Mouse (Mus musculus) limb, embryonic 11.5 days (tissue): ENCODE measurements around the gene Gm525. TPM values are rescaled to one million over a fixed set of nuclear protein-coding genes. Genes with fewer than 3 reads are reported as not detected.
A peak's percentile ranks its signal among the peaks of the same experiment; 100 is the strongest.

ENCODE experiments used
- ATAC-seq: fragments of 200-750 bp; cut with Nextera tagmentation; 2 replicates; pipeline ENCODE4 v1.8.0; 2017; ENCODE audit warnings: low read depth; ENCODE audit not compliant: insufficient number of reproducible peaks, low FRiP score, low TSS enrichment
- DNase-seq: peaks from one replicate; pipeline ENCODE4 v3.0.0-alpha.2; 2015; ENCODE audit warnings: low spot score
- H3K27ac ChIP-seq: fragments of 300-500 bp; sonication (generic); replicated peaks from 2 replicates; pipeline ENCODE4 v1.5.1; 2014; ENCODE audit warnings: low read depth, mild to moderate bottlenecking, low read length
- H3K27me3 ChIP-seq: fragments of 300-500 bp; sonication (generic); 2 replicates; pipeline ENCODE4 v1.6.1; 2014; ENCODE audit warnings: mild to moderate bottlenecking, low read length, mixed read lengths; ENCODE audit not compliant: control insufficient read depth, insufficient read depth
- H3K36me3 ChIP-seq: fragments of 300-500 bp; sonication (generic); 2 replicates; pipeline ENCODE4 v1.6.1; 2014; ENCODE audit warnings: mild to moderate bottlenecking, low read length, moderate library complexity, mixed read lengths; ENCODE audit not compliant: control insufficient read depth, insufficient read depth
- H3K4me1 ChIP-seq: fragments of 300-500 bp; sonication (generic); 2 replicates; pipeline ENCODE4 v1.6.1; 2014; ENCODE audit warnings: low read length, mixed read lengths; ENCODE audit not compliant: control insufficient read depth, insufficient read depth
- H3K4me2 ChIP-seq: fragments of 300-500 bp; sonication (generic); 2 replicates; pipeline ENCODE4 v1.6.1; 2014; ENCODE audit warnings: low read depth, mild to moderate bottlenecking, moderate library complexity; ENCODE audit not compliant: severe bottlenecking
- H3K4me3 ChIP-seq: fragments of 300-500 bp; sonication (generic); 2 replicates; pipeline ENCODE4 v1.5.1; 2014; ENCODE audit warnings: low read depth, low read length
- H3K9ac ChIP-seq: fragments of 300-500 bp; sonication (generic); 2 replicates; pipeline ENCODE4 v1.6.1; 2014; ENCODE audit warnings: mild to moderate bottlenecking, low read length
- H3K9me3 ChIP-seq: fragments of 300-500 bp; sonication (generic); 2 replicates; pipeline ENCODE4 v1.6.1; 2016; ENCODE audit warnings: low read length; ENCODE audit not compliant: control insufficient read depth
- WGBS: fragments of 180-500 bp; shearing (Covaris S2); extraction: QIAGEN DNeasy Blood & Tissue Kit; methylation state at CpG from one replicate; pipeline ENCODE4 v1.1.7; 2014; 5-methylcytosine and 5-hydroxymethylcytosine counted together
- polyA plus RNA-seq: library from polyadenylated mRNA; unstranded; fragments of >200 nt; fragmentation: Nextera tagmentation; extraction: Ambion mirVana; gene quantifications from 2 replicates; pipeline ENCODE4 v1.2.1, GENCODE M21; 2014

The Gm525 gene
- polyA plus RNA-seq, 1 experiment from 2014 or later = not detected

DNA sequence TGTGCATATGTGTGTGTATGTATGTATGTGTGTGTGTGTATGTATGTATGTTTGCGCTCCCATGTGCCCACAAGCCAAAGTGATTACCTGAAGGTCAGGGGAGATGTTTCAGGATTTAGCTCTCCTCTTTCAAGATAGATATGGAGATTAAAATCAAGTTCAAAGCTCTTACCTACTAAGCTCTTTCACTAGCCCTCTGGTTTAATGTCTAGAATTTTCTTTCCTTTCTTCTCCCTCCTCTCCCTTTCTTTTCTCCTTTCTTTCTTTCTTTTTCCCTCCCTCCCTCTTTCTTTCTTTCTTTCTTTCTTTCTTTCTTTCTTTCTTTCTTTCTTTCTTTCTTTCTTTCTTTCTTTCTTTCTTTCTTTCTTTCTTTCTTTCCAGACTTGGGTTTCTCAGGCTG, 6.9 kb upstream of the Gm525 start, which contains the start of gene Dgke:
Gene Dgke (minus strand): TSS at position 101 of the 400 bp plus-strand sequence.
- WGBS = 89% methylated on average over 1 of the region's 1 CpGs
- Histone ChIP-seq H3K27me3 (no peaks in the 10 kb centered on the region), H3K27ac (no peak within 1 kb of the TSS), H3K36me3 (no peaks in the 10 kb centered on the region), H3K9ac (no peak within 1 kb of the TSS), H3K4me1 (no peaks in the 10 kb centered on the region), H3K4me3 (no peak within 1 kb of the TSS), H3K4me2 (no peak within 1 kb of the TSS), H3K9me3 (no peaks in the 10 kb centered on the region)
- ATAC-seq (no peak), DNase-seq (no peak)

DNA sequence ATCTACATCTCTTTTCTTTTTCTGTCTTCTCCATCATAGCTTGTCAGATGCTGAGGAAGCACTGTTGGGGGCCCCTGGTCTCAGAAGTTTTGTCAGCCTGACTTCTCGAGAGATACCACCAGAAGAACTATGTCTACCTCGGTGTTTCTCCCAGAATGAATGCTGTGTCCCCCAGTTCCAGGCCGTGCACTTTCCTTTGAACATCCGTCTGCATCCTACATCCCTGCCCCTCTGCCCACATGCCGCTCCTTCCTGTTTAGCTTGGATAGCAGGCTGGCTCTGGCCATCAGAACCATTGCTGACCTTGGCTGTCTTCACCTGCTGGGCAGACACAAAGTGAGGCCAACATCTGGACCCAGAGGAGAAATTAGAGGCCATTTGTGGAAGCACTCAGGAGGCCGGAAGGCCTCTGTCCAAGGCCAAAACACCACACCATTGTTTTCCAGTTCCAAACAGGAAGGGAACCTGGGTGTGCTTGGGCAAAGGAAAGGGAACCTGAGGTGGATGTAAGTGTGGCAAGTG, 6.3 kb upstream of the Gm525 start:
- Histone ChIP-seq H3K27me3 (no peaks in the 10 kb centered on the region), H3K27ac (no peak overlapping the region), H3K4me1 (no peaks in the 10 kb centered on the region), H3K4me3 (no peak overlapping the region), H3K9ac (no peak overlapping the region), H3K4me2 (no peak overlapping the region), H3K9me3 (no peaks in the 10 kb centered on the region), H3K36me3 (no peaks in the 10 kb centered on the region)
- no peak for DNase-seq
- ATAC-seq = no peak
- 71% methylated on average over 6 of the region's 6 CpGs for WGBS

DNA sequence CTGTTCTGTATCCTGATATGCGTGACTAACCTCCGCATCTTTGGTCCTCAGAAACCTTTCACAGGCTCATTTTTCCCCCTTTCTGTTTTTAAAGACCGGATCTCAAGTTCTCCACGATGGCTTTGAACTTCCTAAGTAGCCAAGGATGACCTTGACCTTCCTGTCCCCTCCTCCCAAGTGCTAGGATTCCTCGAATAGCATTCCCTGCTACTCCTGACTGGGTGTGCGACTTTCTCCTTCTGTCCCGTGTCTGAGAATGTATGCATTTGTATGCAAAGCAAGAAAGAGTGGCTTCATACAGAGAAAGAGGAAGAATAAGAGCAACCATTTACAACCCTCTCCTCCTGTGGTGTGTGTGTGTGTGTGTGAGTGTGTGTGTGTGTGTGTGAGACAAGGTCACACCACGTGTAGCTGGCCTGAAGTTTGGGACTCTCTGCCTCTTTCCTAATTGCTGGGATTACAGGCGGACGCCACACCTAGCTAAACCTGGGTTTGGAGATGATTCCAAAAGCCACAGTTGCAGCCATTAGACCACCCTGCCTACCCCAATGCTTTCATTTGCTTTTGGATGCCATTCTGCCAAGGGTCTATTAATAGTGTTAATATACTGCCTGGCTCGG, 5.7 kb upstream of the Gm525 start:
- H3K27ac ChIP-seq = no peak overlapping the region
- WGBS = 71% methylated on average over 11 of the region's 11 CpGs
- DNase-seq (no peak), ATAC-seq (no peak)
- no peak overlapping the region for H3K4me2 ChIP-seq
- H3K36me3 ChIP-seq = no peaks in the 10 kb centered on the region
- no peaks in the 10 kb centered on the region for H3K4me1 ChIP-seq
- H3K9ac ChIP-seq = no peak overlapping the region
- no peaks in the 10 kb centered on the region for H3K27me3 ChIP-seq
- no peak overlapping the region for H3K4me3 ChIP-seq
- H3K9me3 ChIP-seq = no peaks in the 10 kb centered on the region

DNA sequence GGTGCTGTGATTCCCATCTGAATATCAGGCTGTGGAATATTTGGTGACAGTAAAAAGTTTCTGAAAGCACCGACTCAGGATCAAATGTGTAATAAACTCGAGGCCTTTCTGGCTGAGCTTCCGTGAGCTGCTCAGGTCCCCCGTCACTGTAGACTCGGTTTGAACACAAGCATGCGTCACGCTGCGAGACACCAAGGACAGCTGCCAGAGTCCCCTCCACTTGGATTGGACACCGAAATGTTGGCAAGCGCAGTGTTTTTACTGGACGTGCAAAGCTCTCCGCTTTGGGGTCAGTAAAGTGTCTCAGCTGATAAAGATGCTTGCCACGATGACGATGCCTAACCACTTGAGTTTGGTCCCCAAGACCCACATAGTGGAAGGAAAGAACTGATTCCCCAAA, 5.0 kb upstream of the Gm525 start:
- H3K4me1 ChIP-seq = no peaks in the 10 kb centered on the region
- WGBS = 93% methylated on average over 14 of the region's 14 CpGs
- no peak overlapping the region for H3K4me3 ChIP-seq
- DNase-seq (no peak), ATAC-seq (no peak)
- no peaks in the 10 kb centered on the region for H3K27me3 ChIP-seq
- no peak overlapping the region for H3K4me2 ChIP-seq
- no peaks in the 10 kb centered on the region for H3K36me3 ChIP-seq
- H3K9me3 ChIP-seq = no peaks in the 10 kb centered on the region
- no peak overlapping the region for H3K27ac ChIP-seq
- no peak overlapping the region for H3K9ac ChIP-seq

DNA sequence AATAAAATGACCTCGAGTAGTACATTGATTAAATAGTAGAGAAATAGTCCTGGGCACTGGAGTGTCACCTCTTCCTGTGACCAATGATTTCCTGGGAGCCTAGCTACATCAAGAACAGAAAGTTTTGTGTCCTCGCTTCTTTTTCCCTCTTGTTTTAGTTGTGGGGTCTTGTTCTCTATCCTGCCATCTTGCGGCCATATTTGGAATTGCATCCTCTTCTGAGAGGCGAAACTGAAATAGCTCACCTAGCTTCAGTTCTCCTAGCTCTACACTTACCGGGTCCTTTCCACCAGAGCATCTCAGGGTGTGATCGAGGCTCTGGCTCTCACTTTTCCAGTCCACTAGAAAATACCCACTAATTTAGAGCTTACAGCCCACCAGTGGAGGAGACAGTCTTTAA, 4.3 kb upstream of the Gm525 start:
- Histone ChIP-seq H3K9me3 (no peaks in the 10 kb centered on the region), H3K36me3 (no peaks in the 10 kb centered on the region), H3K9ac (no peak overlapping the region), H3K27me3 (no peaks in the 10 kb centered on the region), H3K4me2 (no peak overlapping the region), H3K4me1 (no peaks in the 10 kb centered on the region), H3K4me3 (no peak overlapping the region), H3K27ac (no peak overlapping the region)
- no peak for ATAC-seq
- DNase-seq = peak; percentile 83
- WGBS = 26% methylated on average over 6 of the region's 6 CpGs

DNA sequence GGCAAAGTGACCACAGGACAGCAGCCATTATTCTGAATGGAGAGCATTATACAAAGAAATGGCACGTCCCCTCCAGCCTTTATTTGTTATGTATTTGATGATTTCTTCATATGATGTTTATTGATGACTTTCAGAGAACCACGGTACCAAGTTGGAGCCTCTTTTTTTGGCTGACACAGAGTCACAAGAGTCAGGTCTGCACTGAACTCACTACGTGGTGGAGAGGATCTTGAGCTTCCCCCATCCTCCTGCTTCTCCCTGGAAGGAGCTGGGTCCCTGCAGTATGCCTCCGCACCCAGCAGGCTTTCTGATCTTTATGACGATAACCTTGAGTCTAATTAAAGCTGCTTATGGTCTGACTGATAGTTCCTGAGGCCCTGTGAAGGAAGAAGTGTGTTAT, 2.1 kb upstream of the Gm525 start:
- Histone ChIP-seq H3K36me3 (no peaks in the 10 kb centered on the region), H3K9me3 (no peaks in the 10 kb centered on the region), H3K27ac (no peak overlapping the region), H3K27me3 (no peaks in the 10 kb centered on the region), H3K4me1 (no peaks in the 10 kb centered on the region), H3K4me2 (no peak overlapping the region), H3K4me3 (no peak overlapping the region), H3K9ac (no peak overlapping the region)
- ATAC-seq = no peak
- DNase-seq = no peak
- WGBS = 73% methylated on average over 5 of the region's 5 CpGs

DNA sequence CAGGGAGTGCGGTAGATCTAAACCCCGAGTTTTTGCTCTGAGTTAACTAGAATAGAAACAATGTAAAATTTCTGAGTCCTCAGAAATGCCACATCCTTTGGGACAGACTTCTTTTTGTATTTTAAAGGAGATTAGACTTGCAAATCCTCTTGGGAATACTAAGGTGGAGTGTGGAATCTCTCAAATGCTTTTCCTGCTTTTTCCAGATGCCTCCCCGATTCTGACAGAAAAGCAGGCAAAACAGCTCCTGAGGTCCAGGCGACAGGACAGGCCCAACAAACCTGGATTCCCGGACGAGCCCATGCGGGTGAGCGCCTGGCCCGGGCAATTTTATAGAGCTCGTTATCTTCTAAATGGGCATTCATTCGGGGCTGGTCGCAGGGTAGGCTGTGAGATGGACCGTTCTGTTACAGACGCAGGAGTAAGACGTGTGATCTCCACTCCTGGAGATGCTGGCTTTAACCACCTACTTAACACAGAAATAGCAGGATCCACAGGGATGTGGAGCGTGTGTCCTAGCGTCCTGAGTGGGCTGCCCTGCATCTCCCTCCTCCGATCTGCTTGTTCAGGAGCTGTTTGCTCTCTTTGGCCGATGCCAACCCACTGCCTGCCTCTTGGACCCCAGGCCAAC, 1.3 kb downstream of the Gm525 start:
- Histone ChIP-seq H3K9ac (no peak overlapping the region), H3K4me3 (no peak overlapping the region), H3K4me1 (no peaks in the 10 kb centered on the region), H3K4me2 (no peak overlapping the region), H3K9me3 (no peaks in the 10 kb centered on the region), H3K36me3 (no peaks in the 10 kb centered on the region), H3K27me3 (no peaks in the 10 kb centered on the region), H3K27ac (no peak overlapping the region)
- DNase-seq (no peak), ATAC-seq (no peak)
- WGBS = 44% methylated on average over 19 of the region's 19 CpGs

DNA sequence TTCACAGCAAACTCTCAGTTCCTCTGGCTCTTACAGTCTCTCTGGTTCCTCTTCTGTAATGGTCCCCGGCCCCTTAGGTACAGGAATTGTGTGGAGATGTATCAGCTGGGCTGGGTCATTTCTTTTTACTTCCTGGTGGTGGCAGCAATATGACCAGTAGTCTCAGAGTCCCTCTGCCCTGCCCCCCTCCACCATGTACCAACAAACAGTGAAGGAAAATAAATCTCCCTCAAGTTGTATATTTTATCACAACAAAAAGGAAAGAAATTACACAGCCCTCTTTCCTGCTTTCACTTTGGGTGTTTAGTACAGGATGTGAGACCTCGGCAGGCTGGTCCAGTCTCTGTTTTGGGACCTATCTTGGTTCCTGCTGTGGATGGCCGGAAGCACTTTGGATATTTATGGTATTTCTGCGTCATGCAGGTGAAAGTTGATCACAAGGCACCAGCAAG, 2.8 kb downstream of the Gm525 start:
- WGBS = 74% methylated on average over 4 of the region's 4 CpGs
- no peak overlapping the region for H3K27ac ChIP-seq
- no peaks in the 10 kb centered on the region for H3K36me3 ChIP-seq
- no peaks in the 10 kb centered on the region for H3K27me3 ChIP-seq
- DNase-seq (no peak), ATAC-seq (no peak)
- no peak overlapping the region for H3K4me2 ChIP-seq
- H3K4me1 ChIP-seq = no peaks in the 10 kb centered on the region
- H3K9ac ChIP-seq = no peak overlapping the region
- no peaks in the 10 kb centered on the region for H3K9me3 ChIP-seq
- no peak overlapping the region for H3K4me3 ChIP-seq
